Mouse (Mus musculus) hindbrain, embryonic 15.5 days (tissue): ENCODE data around the gene Abhd17a. TPM values are rescaled to one million over a fixed set of nuclear protein-coding genes. Genes with fewer than 3 reads are reported as not detected.

Experiments
- ATAC-seq: fragments of 200-750 bp; cut with Nextera tagmentation; 2 replicates; pipeline ENCODE4 v1.8.0; 2017; ENCODE audit warnings: low read depth, moderate number of reproducible peaks, moderate TSS enrichment; ENCODE audit not compliant: low FRiP score
- H3K27ac ChIP-seq: fragments of 300-500 bp; sonication (generic); replicated peaks from 2 replicates; pipeline ENCODE4 v1.5.1; 2015; ENCODE audit warnings: mild to moderate bottlenecking, inconsistent platforms
- H3K27me3 ChIP-seq: fragments of 300-500 bp; sonication (generic); 2 replicates; pipeline ENCODE4 v1.6.1; 2015; ENCODE audit warnings: control low read depth, inconsistent platforms
- H3K36me3 ChIP-seq: fragments of 300-500 bp; sonication (generic); 2 replicates; pipeline ENCODE4 v1.6.1; 2015; ENCODE audit warnings: control low read depth, inconsistent platforms
- H3K4me1 ChIP-seq: fragments of 300-500 bp; sonication (generic); replicated peaks from 2 replicates; pipeline ENCODE4 v1.6.1; 2015; ENCODE audit warnings: control low read depth, inconsistent platforms
- H3K4me2 ChIP-seq: fragments of 300-500 bp; sonication (generic); 2 replicates; pipeline ENCODE4 v1.6.1; 2015; ENCODE audit warnings: moderate library complexity, mild to moderate bottlenecking, inconsistent platforms
- H3K4me3 ChIP-seq: fragments of 300-500 bp; sonication (generic); 2 replicates; pipeline ENCODE4 v1.5.1; 2015; ENCODE audit warnings: mild to moderate bottlenecking, inconsistent platforms
- H3K9ac ChIP-seq: fragments of 300-500 bp; sonication (generic); 2 replicates; pipeline ENCODE4 v1.6.1; 2015; ENCODE audit warnings: inconsistent platforms
- H3K9me3 ChIP-seq: fragments of 300-500 bp; sonication (generic); 2 replicates; pipeline ENCODE4 v1.6.1; 2016; ENCODE audit warnings: control low read depth, inconsistent platforms
- WGBS: fragments of 180-500 bp; shearing (Covaris S2); methylation state at CpG from one replicate; pipeline ENCODE4 v1.1.7; 2015; 5-methylcytosine and 5-hydroxymethylcytosine counted together
- polyA plus RNA-seq: library from polyadenylated mRNA; unstranded; fragments of >200 nt; fragmentation: Nextera tagmentation; extraction: Ambion mirVana; gene quantifications from 2 replicates; pipeline ENCODE4 v1.2.1, GENCODE M21; 2015

Gene Abhd17a
- polyA plus RNA-seq, 1 experiment from 2014 or later, result 159 TPM

DNA sequence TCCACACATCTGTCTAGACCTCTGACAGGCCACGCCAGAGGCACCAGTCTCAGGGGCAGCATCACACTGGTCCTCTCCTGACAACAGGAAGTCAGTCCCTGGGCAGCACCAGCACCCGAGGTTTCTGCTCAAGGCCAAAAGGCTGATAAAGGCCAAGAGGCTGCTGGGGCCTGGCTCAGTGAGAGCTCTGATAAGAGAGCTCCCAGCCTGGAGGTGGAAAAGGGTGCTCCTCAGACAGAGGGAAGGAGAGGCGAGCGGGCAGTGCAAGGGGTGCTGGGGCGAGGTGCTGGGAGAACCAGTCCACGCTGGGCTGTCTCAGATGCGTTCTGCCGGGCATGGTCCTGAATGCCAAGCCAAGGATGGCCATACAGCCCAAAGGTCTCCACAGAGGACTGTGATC, 36.6 kb downstream of the Abhd17a start:
- H3K27ac ChIP-seq, result no peak overlapping the region
- H3K4me1 ChIP-seq, result peaks cover 18% of the 10 kb centered on the region
- 92% methylated on average over 8 of the region's 8 CpGs for WGBS
- peaks cover 12% of the 10 kb centered on the region for H3K36me3 ChIP-seq
- H3K9ac ChIP-seq, result no peak overlapping the region
- H3K27me3 ChIP-seq, result no peaks in the 10 kb centered on the region
- no peak overlapping the region for H3K4me3 ChIP-seq
- no peak for ATAC-seq
- H3K4me2 ChIP-seq, result no peak overlapping the region
- no peaks in the 10 kb centered on the region for H3K9me3 ChIP-seq

DNA sequence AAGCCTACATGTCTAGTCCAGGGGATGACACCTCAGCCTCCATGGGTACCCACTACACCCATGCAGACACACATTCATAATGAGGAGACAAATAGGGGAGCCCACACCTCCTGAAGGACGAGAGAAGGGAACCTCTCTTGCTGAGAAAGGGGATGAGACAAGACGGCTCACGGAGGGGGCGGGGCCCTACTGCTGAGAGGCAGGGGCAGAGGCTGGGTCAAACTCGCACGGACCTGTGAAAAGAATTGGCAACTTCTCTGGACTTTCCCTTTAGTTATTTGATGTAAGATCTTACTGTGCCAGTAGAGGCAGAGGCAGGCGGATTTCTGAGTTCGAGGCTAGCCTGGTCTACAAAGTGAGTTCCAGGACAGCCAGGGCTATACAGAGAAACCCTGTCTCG, 37.8 kb downstream of the Abhd17a start:
- H3K4me2 ChIP-seq, result no peak overlapping the region
- no peak overlapping the region for H3K27ac ChIP-seq
- no peak for ATAC-seq
- H3K9ac ChIP-seq, result no peak overlapping the region
- no peaks in the 10 kb centered on the region for H3K27me3 ChIP-seq
- peaks cover 15% of the 10 kb centered on the region for H3K36me3 ChIP-seq
- H3K9me3 ChIP-seq, result no peaks in the 10 kb centered on the region
- H3K4me1 ChIP-seq, result peaks cover 8% of the 10 kb centered on the region
- H3K4me3 ChIP-seq, result no peak overlapping the region
- WGBS, result 70% methylated on average over 9 of the region's 9 CpGs

DNA sequence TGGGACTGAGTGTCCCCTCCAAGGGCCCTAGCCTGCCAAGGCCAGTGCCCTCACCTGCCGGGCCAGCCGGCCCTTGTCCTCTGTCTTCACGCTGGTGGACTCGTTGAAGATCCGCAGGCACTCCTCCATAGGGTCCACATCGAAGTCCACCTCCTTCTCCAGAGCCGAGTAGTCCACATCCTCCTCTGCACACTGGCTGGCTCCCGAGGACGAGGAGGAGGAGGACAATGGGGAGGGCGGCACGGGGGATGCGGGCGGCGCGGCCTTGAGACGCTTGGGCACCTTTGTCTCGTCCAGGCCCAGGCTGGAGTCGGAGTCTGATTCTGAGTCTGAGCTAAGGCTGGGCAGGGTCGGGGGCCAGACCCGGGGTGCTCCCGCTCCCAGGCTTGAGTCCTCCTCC, 40.9 kb downstream of the Abhd17a start:
- H3K4me3 ChIP-seq, result no peak overlapping the region
- no peaks in the 10 kb centered on the region for H3K9me3 ChIP-seq
- H3K9ac ChIP-seq, result no peak overlapping the region
- 93% methylated on average over 21 of the region's 21 CpGs for WGBS
- no peaks in the 10 kb centered on the region for H3K27me3 ChIP-seq
- no peak overlapping the region for H3K4me2 ChIP-seq
- ATAC-seq, result no peak
- H3K4me1 ChIP-seq, result 0 out of 2 replicates have a peak, but pooled peaks cover 3% of the 10 kb centered on the region
- H3K27ac ChIP-seq, result no peak overlapping the region
- peaks cover 39% of the 10 kb centered on the region for H3K36me3 ChIP-seq

DNA sequence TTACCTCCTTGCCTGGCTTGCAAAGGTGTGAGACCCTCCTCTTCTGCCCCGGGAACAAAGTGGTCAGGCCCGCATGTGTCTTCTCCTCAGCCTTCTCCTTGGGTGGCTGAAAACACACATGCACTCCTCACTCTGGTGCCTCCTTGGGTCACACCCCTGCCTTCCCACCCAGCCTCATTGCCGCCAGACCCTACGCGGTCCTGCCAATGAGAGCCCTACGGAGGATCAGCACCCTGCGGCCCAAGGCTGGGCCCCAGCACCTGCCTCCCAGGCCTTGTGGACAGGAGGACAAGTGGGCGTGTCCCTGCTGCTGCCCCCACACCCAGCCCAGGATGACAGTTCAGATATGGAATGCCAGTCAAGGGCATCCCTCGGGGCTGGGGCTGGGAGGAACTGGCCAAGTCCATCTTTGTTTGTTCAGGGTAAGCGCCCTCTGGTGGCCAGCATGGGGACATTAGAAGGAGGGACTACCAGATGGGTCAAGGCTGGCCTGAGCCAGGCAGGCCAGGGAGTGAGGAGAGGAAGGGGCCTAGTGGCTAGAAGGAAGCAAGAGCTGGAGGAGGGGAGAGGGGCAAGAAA, 41.6 kb downstream of the Abhd17a start:
- H3K4me2 ChIP-seq, result no peak overlapping the region
- no peaks in the 10 kb centered on the region for H3K27me3 ChIP-seq
- no peak overlapping the region for H3K27ac ChIP-seq
- no peak overlapping the region for H3K4me3 ChIP-seq
- no peak overlapping the region for H3K9ac ChIP-seq
- WGBS, result 76% methylated on average over 10 of the region's 10 CpGs
- ATAC-seq, result peak; percentile 32; the same call in 1 of the 2 replicates
- 0 out of 2 replicates have a peak, but pooled peaks cover 3% of the 10 kb centered on the region for H3K4me1 ChIP-seq
- H3K36me3 ChIP-seq, result peaks cover 46% of the 10 kb centered on the region
- H3K9me3 ChIP-seq, result no peaks in the 10 kb centered on the region

DNA sequence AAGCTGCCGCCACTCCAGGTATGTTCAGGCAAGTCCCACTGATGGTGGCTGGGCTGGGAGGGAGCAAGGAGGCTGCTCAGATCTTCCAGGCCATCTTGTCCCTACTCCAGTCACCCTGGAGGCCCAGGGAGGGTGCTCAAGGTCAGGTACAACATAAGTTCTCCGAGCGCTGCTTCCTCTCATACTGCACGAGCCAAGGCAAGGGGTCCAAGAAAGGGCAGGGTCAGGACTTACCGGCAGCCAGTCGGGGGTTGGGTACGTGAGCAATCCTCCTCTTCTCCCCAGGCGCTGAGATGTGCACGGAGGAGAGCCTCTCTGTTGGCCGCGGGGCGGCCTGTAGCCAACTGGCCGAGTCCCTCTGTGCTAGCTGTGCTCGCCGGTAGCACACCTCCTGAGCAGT, 42.6 kb downstream of the Abhd17a start:
- Histone ChIP-seq H3K27ac (no peak overlapping the region), H3K4me3 (no peak overlapping the region), H3K9me3 (no peaks in the 10 kb centered on the region), H3K9ac (no peak overlapping the region), H3K36me3 (peaks cover 55% of the 10 kb centered on the region), H3K4me2 (no peak overlapping the region), H3K4me1 (0 out of 2 replicates have a peak, but pooled peaks cover 3% of the 10 kb centered on the region), H3K27me3 (no peaks in the 10 kb centered on the region)
- no peak for ATAC-seq
- 90% methylated on average over 15 of the region's 15 CpGs for WGBS

DNA sequence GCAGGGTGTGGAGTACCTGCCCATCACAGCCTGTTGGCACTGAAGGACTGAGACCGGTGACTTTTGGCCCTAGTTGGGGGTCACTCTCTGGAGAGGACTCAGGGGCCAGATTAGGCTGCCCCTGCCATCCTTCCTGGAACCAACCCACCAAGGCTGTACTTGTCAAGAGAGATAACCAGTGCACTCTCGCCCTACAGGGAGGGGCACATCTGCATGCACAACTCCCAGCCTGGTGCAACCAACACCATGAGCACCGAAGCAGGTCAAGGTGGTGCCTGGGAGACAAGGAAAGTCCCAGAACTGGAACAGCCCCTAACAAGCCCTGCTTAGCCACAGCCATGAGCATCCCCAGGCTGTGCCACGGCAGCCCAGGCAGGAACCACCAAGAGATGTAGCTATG, 43.2 kb downstream of the Abhd17a start:
- H3K36me3 ChIP-seq, result peaks cover 60% of the 10 kb centered on the region
- no peaks in the 10 kb centered on the region for H3K27me3 ChIP-seq
- H3K27ac ChIP-seq, result no peak overlapping the region
- no peak overlapping the region for H3K4me3 ChIP-seq
- ATAC-seq, result no peak
- no peak overlapping the region for H3K9ac ChIP-seq
- WGBS, result 96% methylated on average over 4 of the region's 4 CpGs
- 0 out of 2 replicates have a peak, but pooled peaks cover 3% of the 10 kb centered on the region for H3K4me1 ChIP-seq
- H3K4me2 ChIP-seq, result no peak overlapping the region
- no peaks in the 10 kb centered on the region for H3K9me3 ChIP-seq

DNA sequence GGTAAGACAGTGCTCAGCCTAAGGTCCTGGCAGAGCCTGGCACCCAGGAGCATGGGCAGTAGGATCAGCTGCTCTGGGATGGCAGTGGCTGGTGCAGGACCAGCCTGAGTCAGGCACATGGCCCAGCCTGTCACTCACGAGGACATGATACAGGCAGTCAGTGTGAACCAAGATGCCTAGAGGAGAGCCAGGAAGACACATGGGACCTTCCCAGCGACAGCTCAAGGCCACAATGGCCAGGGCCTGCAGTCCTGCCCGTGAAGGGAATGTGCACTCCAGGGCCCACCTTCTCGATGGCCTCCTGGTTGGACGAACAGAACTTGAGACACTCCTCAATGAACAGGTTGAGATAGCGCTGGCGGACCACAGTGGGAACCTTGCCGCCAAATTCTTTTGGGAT, 44.6 kb downstream of the Abhd17a start:
- no peak for ATAC-seq
- Histone ChIP-seq H3K9me3 (no peaks in the 10 kb centered on the region), H3K36me3 (peaks cover 61% of the 10 kb centered on the region), H3K27me3 (no peaks in the 10 kb centered on the region), H3K4me2 (no peak overlapping the region), H3K9ac (no peak overlapping the region), H3K4me3 (no peak overlapping the region), H3K4me1 (0 out of 2 replicates have a peak, but pooled peaks cover 3% of the 10 kb centered on the region), H3K27ac (no peak overlapping the region)
- WGBS, result 94% methylated on average over 8 of the region's 8 CpGs

DNA sequence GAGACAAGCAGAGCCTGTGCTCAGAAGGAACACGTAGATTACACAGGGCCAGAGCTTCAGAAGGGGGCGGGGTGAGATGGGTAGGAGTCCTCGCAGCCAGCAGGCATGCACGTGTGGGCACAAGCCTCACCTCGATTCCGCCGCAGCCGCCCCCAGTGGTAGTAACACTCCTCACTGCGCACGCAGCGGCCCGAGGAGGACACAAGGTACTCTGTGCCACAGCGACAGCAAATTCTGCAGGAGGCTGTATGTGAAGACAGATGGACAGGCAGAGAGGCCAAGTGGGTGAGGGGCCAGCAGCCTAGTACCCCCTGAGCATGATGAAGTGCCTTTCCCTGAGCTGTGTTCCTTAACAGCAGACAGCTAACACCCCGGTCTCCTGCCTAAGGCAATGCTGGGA, 46.3 kb downstream of the Abhd17a start:
- Histone ChIP-seq H3K9me3 (no peaks in the 10 kb centered on the region), H3K36me3 (peaks cover 50% of the 10 kb centered on the region), H3K4me1 (peaks cover 6% of the 10 kb centered on the region), H3K9ac (no peak overlapping the region), H3K27ac (no peak overlapping the region), H3K4me3 (no peak overlapping the region), H3K27me3 (0 out of 2 replicates have a peak, but pooled peaks cover 6% of the 10 kb centered on the region), H3K4me2 (no peak overlapping the region)
- 96% methylated on average over 14 of the region's 14 CpGs for WGBS
- ATAC-seq, result no peak

DNA sequence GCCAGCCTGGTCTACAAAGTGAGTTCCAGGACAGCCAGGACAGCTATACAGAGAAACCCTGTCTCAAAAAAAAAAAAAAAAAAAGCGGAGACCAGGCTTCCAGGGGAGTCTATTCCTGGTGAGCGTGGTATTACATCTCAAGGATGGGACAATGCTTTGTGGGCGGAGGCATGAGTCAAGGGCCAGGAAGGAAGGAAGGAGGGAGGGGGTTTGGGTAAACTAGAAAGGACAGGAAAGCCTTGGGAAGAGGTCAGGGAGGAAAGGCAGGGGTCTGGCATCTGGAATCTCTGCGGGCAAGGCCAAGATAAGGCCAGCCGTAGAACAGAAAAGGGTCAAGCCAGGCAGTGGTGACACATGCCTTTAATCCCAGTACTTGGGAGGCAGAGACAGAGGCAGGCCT, 50.6 kb downstream of the Abhd17a start:
- peaks cover 35% of the 10 kb centered on the region for H3K27me3 ChIP-seq
- no peak for ATAC-seq
- no peak overlapping the region; the same call in 1 of the 2 replicates for H3K4me2 ChIP-seq
- WGBS, result 73% methylated on average over 4 of the region's 5 CpGs
- no peaks in the 10 kb centered on the region for H3K9me3 ChIP-seq
- H3K4me1 ChIP-seq, result peaks cover 11% of the 10 kb centered on the region
- H3K36me3 ChIP-seq, result peaks cover 25% of the 10 kb centered on the region
- no peak overlapping the region for H3K9ac ChIP-seq
- no peak overlapping the region for H3K27ac ChIP-seq
- no peak overlapping the region for H3K4me3 ChIP-seq

DNA sequence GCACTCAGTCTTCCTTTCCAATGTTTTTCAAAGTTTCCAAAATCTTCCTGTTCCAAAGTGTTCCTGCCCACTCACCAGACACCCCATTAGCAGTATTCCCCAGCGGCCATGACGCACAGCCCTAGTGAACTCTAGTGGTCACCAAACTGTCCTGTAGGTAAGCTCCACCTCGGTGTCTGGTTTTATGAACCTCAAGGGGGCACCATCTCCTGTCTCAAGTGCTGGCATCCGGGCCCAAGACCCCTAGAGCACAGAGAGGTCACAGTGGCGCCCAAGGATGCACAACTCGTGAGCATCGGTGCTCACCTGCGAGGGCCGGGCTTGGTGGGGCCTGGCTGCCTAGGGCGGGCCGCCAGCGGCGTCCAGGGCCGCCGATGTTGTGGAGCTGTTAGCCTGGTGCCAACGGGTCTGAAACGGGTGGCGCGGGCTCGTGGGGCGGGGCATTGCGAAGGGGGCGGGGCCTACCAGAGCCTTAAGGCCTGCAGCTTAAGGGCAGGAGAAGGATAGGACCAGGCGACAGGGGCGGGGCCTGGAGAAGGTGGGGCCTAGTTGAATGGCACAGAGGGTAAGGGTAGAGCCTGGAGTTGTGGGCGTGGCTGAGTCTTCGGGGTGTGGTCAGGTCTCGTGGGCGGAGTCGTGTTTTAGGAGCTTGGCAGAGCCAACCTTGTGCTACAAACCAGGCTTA, 51.3 kb downstream of the Abhd17a start, which contains the start of gene Atp8b3:
TSS of gene Atp8b3 (minus strand) at position 415 of the 685 bp plus-strand sequence.
- Histone ChIP-seq H3K9ac (no peak within 1 kb of the TSS), H3K4me2 (peak within 1 kb of the TSS; percentile 46), H3K27me3 (peaks cover 35% of the 10 kb centered on the region), H3K27ac (no peak within 1 kb of the TSS), H3K9me3 (no peaks in the 10 kb centered on the region), H3K4me1 (peaks cover 11% of the 10 kb centered on the region), H3K4me3 (peak within 1 kb of the TSS; percentile 14; the same call in 1 of the 2 replicates), H3K36me3 (peaks cover 18% of the 10 kb centered on the region)
- WGBS, result 3% methylated on average over 30 of the region's 30 CpGs
- peak; percentile 51; the same call in 1 of the 2 replicates for ATAC-seq

DNA sequence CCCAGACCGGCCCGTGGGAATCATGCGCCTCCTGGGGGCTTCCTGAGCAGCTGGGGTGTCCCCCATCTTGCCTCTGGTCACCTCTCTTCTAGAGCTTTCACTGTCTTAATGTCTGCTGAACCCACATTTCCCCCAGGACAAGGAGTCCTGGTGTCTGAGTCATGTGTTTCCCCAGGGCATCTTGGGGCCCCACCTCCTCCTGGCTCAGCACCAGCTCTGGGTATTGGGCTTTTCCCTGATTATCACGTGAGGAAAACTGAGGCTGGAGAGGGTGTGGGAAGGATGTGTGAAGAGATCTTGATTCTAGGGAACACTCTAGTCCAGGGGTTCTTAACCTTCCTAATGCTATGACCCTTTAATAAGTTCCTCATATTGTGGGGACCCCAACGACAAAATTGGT, 52.0 kb downstream of the Abhd17a start:
- Histone ChIP-seq H3K4me2 (no peak overlapping the region), H3K4me1 (peaks cover 11% of the 10 kb centered on the region), H3K27ac (no peak overlapping the region), H3K9ac (no peak overlapping the region), H3K4me3 (no peak overlapping the region), H3K27me3 (peaks cover 35% of the 10 kb centered on the region), H3K36me3 (peaks cover 12% of the 10 kb centered on the region; the same call in 1 of the 2 replicates), H3K9me3 (no peaks in the 10 kb centered on the region)
- ATAC-seq, result no peak
- 65% methylated on average over 5 of the region's 5 CpGs for WGBS

DNA sequence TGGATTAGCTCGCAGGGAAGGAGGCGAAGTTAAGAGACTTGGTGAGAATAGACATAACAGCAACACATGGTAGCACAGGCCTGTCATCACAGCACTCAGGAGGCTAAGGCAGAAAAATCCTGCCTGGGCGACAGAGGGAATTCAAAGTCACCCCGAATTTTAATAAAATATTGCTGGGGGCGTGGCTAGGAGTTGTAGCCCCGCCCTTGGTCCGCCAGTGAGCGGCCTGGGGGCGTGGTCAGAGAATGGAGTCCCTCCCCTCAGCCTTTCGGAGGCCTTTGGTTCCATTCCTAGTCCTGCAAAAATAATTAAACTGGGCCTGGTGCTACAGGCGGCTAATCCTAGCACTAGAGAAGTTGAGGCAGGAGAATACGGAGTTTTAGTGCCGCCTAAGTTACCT, 54.4 kb downstream of the Abhd17a start:
- Histone ChIP-seq H3K27ac (no peak overlapping the region), H3K36me3 (no peaks in the 10 kb centered on the region), H3K27me3 (peaks cover 35% of the 10 kb centered on the region), H3K4me1 (peaks cover 11% of the 10 kb centered on the region), H3K4me2 (no peak overlapping the region; the same call in 1 of the 2 replicates), H3K9me3 (no peaks in the 10 kb centered on the region), H3K9ac (no peak overlapping the region), H3K4me3 (no peak overlapping the region)
- ATAC-seq, result no peak
- WGBS, result 12% methylated on average over 13 of the region's 13 CpGs
